Mouse (Mus musculus) T-helper 17 cell (primary cell): ENCODE results near the gene Tstd2.

ENCODE experiments used
- in situ Hi-C, 2 experiments: fragments of 300-600 bp; cut with MboI, MseI; formaldehyde crosslinking; loops; 1 replicate in 1 of 2; 2 replicates in 1 of 2; pipeline ENCODE4 v1.15.1; 2025; ENCODE audit warnings: high pct_unique_total_duplicates in 2 of 2

The Tstd2 gene

GRCm38 (mm10) chr4:46138287-46139222 lies at the start of gene Tstd2, which contains the start of gene Ncbp1:
TSS of gene Tstd2 (minus strand) at chr4:46138694.
TSS of gene Ncbp1 (plus strand) at chr4:46138613.
- in situ Hi-C loops: no loop called here

- in situ Hi-C loops: no loop called here
Measured at GRCm38 (mm10) chr4:46186466-46186865, 48.0 kb upstream of the Tstd2 start.

GRCm38 (mm10) chr4:46185890-46186289 lies 47.4 kb upstream of the Tstd2 start:
- in situ Hi-C loops: no loop called here

- in situ Hi-C loops: no loop called here
Measured at GRCm38 (mm10) chr4:46185423-46185822, 46.9 kb upstream of the Tstd2 start.

GRCm38 (mm10) chr4:46182181-46182580 lies 43.7 kb upstream of the Tstd2 start:
- in situ Hi-C loops: no loop called here

GRCm38 (mm10) chr4:46181168-46181567 lies 42.7 kb upstream of the Tstd2 start:
- in situ Hi-C loops: no loop called here

GRCm38 (mm10) chr4:46177496-46177895 lies 39.0 kb upstream of the Tstd2 start:
- in situ Hi-C loops: no loop called here

GRCm38 (mm10) chr4:46177018-46177417 lies 38.5 kb upstream of the Tstd2 start:
- in situ Hi-C loops: no loop called here

GRCm38 (mm10) chr4:46176313-46176712 lies 37.8 kb upstream of the Tstd2 start:
- in situ Hi-C loops: no loop called here

- in situ Hi-C loops: loop anchor here in 1 of 2 experiments (25.0 kb wide), 1 partner anchor 809 kb away; no protein-coding TSS in a partner anchor
Measured at GRCm38 (mm10) chr4:46171761-46172160, 33.3 kb upstream of the Tstd2 start.

GRCm38 (mm10) chr4:46165831-46166230 lies 27.3 kb upstream of the Tstd2 start:
- in situ Hi-C loops: loop anchor here in 1 of 2 experiments (25.0 kb wide), 1 partner anchor 804 kb away; no protein-coding TSS in a partner anchor

GRCm38 (mm10) chr4:46164027-46164426 lies 25.5 kb upstream of the Tstd2 start:
- in situ Hi-C loops: loop anchor here in 1 of 2 experiments (25.0 kb wide), 1 partner anchor 802 kb away; no protein-coding TSS in a partner anchor

- in situ Hi-C loops: loop anchor here in 1 of 2 experiments (25.0 kb wide), 1 partner anchor 790 kb away; no protein-coding TSS in a partner anchor
Measured at GRCm38 (mm10) chr4:46151903-46152544, 13.5 kb upstream of the Tstd2 start.

GRCm38 (mm10) chr4:46146881-46147280 lies 8.4 kb upstream of the Tstd2 start:
- in situ Hi-C loops: loop anchor here in 1 of 2 experiments (5.0 to 10.0 kb wide), 2 partner anchors 45 to 742 kb away; partner anchors contain the start of gene Slc25a51

- in situ Hi-C loops: loop anchor here (5.0 to 10.0 kb wide), 2 partner anchors 503 to 740 kb away; partner anchors contain the start of gene Slc25a51 (in 1 of the 2)
Measured at GRCm38 (mm10) chr4:46144323-46144722, 5.8 kb upstream of the Tstd2 start.

- in situ Hi-C loops: no loop called here
Measured at GRCm38 (mm10) chr4:46137629-46138286, 736 bp downstream of the Tstd2 start.

- in situ Hi-C loops: no loop called here
Measured at GRCm38 (mm10) chr4:46131791-46132190, 6.7 kb downstream of the Tstd2 start.

GRCm38 (mm10) chr4:46130221-46130620 lies 8.3 kb downstream of the Tstd2 start:
- in situ Hi-C loops: no loop called here

- in situ Hi-C loops: loop anchor here in 1 of 2 experiments (10.0 kb wide), 1 partner anchor 185 kb away; no protein-coding TSS in a partner anchor
Measured at GRCm38 (mm10) chr4:46129311-46130004, 9.0 kb downstream of the Tstd2 start.

GRCm38 (mm10) chr4:46126541-46126940 lies 12.0 kb downstream of the Tstd2 start:
- in situ Hi-C loops: loop anchor here in 1 of 2 experiments (10.0 kb wide), 1 partner anchor 182 kb away; no protein-coding TSS in a partner anchor
